Mouse (Mus musculus) liver, embryonic 11.5 days (tissue): ENCODE measurements around the gene Mmp14. TPM values are rescaled to one million over a fixed set of nuclear protein-coding genes. Genes with fewer than 3 reads are reported as not detected.

Experiments
- ATAC-seq: fragments of 200-750 bp; cut with Nextera tagmentation; replicated peaks from 2 replicates; pipeline ENCODE4 v1.8.0; 2017; ENCODE audit warnings: moderate number of reproducible peaks, mild to moderate bottlenecking, moderate TSS enrichment, moderate library complexity; ENCODE audit not compliant: low FRiP score
- DNase-seq: peaks from one replicate; pipeline ENCODE4 v3.0.0-alpha.2; 2017; ENCODE audit warnings: low spot score
- H3K27ac ChIP-seq: fragments of 300-500 bp; sonication (generic); 2 replicates; pipeline ENCODE4 v1.5.1; 2014; ENCODE audit warnings: mild to moderate bottlenecking, low read depth, low read length, control low read depth
- H3K27me3 ChIP-seq: fragments of 300-500 bp; sonication (generic); replicated peaks from 2 replicates; pipeline ENCODE4 v1.6.1; 2014; ENCODE audit warnings: low read length, mixed read lengths; ENCODE audit not compliant: control insufficient read depth, insufficient read depth
- H3K36me3 ChIP-seq: fragments of 300-500 bp; sonication (generic); 2 replicates; pipeline ENCODE4 v1.6.1; 2014; ENCODE audit warnings: mild to moderate bottlenecking, low read length, moderate library complexity, mixed read lengths; ENCODE audit not compliant: control insufficient read depth, insufficient read depth
- H3K4me1 ChIP-seq: fragments of 300-500 bp; sonication (generic); replicated peaks from 2 replicates; pipeline ENCODE4 v1.6.1; 2014; ENCODE audit warnings: low read length, mixed read lengths; ENCODE audit not compliant: control insufficient read depth, insufficient read depth
- H3K4me2 ChIP-seq: fragments of 300-500 bp; sonication (generic); 2 replicates; pipeline ENCODE4 v1.6.1; 2014; ENCODE audit warnings: mild to moderate bottlenecking, control low read depth, moderate library complexity
- H3K4me3 ChIP-seq: fragments of 300-500 bp; sonication (generic); 2 replicates; pipeline ENCODE4 v1.5.1; 2014; ENCODE audit warnings: low read depth, low read length, control low read depth
- H3K9ac ChIP-seq: fragments of 300-500 bp; sonication (generic); 2 replicates; pipeline ENCODE4 v1.6.1; 2014; ENCODE audit warnings: low read depth, low read length, control low read depth
- H3K9me3 ChIP-seq: fragments of 300-500 bp; sonication (generic); 2 replicates; pipeline ENCODE4 v1.6.1; 2016; ENCODE audit warnings: low read length, inconsistent platforms, mixed read lengths; ENCODE audit not compliant: control insufficient read depth
- WGBS: fragments of 180-500 bp; shearing (Covaris S2); extraction: QIAGEN DNeasy Blood & Tissue Kit; methylation state at CpG from one replicate; pipeline ENCODE4 v1.1.7; 2014; 5-methylcytosine and 5-hydroxymethylcytosine counted together
- polyA plus RNA-seq: library from polyadenylated mRNA; unstranded; fragments of >200 nt; fragmentation: Nextera tagmentation; extraction: Ambion mirVana; gene quantifications from 2 replicates; pipeline ENCODE4 v1.2.1, GENCODE M21; 2014

Mmp14 gene
- polyA plus RNA-seq, 1 experiment from 2014 or later = 57.6 TPM

DNA sequence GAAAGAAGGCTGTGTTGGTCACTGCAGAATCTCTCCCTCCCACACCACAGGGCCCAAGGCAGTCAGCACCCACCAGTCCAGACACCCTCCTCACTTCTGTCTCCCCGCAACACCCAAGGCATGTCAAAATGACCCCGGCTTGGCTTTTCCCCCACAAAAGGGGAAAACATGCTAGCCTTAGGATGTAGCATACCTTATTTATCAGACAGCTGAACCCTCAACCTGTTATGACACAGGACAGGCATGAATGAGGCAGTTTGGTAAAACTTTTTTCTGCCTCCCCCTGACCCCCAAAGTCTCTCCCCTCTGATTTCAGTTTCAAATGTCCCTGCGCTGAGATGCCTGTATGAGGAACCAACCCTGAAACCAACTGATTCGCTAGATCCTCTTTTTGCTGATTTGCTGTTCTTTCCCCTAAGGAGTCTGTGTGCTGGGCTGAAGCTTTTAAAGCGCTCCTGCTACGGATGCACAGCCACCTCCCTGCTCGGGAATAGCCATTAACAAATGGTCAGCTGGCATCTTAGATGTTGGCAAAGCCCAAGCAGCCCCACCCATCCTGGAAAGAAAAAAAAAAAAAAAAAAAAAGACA is 22.3 kb upstream of the Mmp14 start:
- no peaks in the 10 kb centered on the region for H3K9me3 ChIP-seq
- peak overlapping the region; percentile 54 for H3K4me2 ChIP-seq
- no peak for DNase-seq
- no peak overlapping the region for H3K4me3 ChIP-seq
- no peak overlapping the region for H3K9ac ChIP-seq
- H3K27me3 ChIP-seq = no peaks in the 10 kb centered on the region
- peak overlapping the region; percentile 20 for H3K27ac ChIP-seq
- WGBS = 66% methylated on average over 7 of the region's 7 CpGs
- no peak for ATAC-seq
- H3K4me1 ChIP-seq = peaks cover 16% of the 10 kb centered on the region
- H3K36me3 ChIP-seq = no peaks in the 10 kb centered on the region

GRCm38 (mm10) chr14:54409980-54410810 is 21.2 kb upstream of the Mmp14 start:
- DNase-seq (no peak), ATAC-seq (peak; percentile 58)
- Histone ChIP-seq H3K9ac (peak overlapping the region; percentile 48; the same call in 1 of the 2 replicates), H3K27me3 (no peaks in the 10 kb centered on the region), H3K36me3 (no peaks in the 10 kb centered on the region), H3K4me1 (peaks cover 20% of the 10 kb centered on the region), H3K4me2 (peak overlapping the region; percentile 54), H3K9me3 (no peaks in the 10 kb centered on the region), H3K27ac (peak overlapping the region; percentile 20), H3K4me3 (no peak overlapping the region)
- 25% methylated on average over 17 of the region's 17 CpGs for WGBS

DNA sequence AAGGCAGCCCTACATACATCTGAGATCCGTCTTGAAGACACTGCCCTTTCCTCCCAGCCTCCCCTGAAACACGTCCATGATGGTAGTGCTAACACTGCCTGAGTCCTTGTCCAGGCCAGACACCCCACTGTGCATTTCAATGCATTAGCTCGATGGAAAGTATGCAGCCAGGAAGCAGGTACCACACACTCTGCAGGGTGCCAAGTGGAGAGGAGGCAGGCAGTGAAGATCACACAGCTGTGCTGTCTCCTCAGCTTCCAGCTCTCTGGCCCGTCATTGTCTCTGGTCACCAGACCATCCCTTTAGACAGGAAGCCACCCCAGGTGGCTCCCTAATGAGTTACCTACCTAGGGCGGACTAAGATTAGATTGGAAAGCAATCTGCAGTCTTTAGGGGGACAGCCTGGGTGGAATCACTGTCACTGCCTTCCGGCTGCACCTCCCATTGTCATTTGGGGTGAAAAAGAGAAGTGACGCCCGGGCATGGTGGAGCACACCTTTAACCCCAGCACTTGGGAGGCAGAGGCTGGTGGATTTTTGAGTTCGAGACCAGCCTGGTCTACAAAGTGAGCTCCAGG is 19.3 kb upstream of the Mmp14 start:
- no peak for DNase-seq
- Histone ChIP-seq H3K9me3 (no peaks in the 10 kb centered on the region), H3K27ac (no peak overlapping the region), H3K4me2 (no peak overlapping the region), H3K4me1 (peaks cover 29% of the 10 kb centered on the region), H3K27me3 (no peaks in the 10 kb centered on the region), H3K36me3 (no peaks in the 10 kb centered on the region), H3K9ac (no peak overlapping the region), H3K4me3 (no peak overlapping the region)
- WGBS = 68% methylated on average over 9 of the region's 9 CpGs
- no peak for ATAC-seq

- Histone ChIP-seq H3K27me3 (no peaks in the 10 kb centered on the region), H3K4me3 (no peak overlapping the region), H3K9ac (no peak overlapping the region), H3K4me1 (peaks cover 34% of the 10 kb centered on the region), H3K36me3 (no peaks in the 10 kb centered on the region), H3K9me3 (no peaks in the 10 kb centered on the region), H3K27ac (no peak overlapping the region), H3K4me2 (no peak overlapping the region)
- ATAC-seq (no peak), DNase-seq (no peak)
- 52% methylated on average over 2 of the region's 2 CpGs for WGBS
These were observed 18.7 kb upstream of the Mmp14 start for GRCm38 (mm10) chr14:54412629-54413170.

DNA sequence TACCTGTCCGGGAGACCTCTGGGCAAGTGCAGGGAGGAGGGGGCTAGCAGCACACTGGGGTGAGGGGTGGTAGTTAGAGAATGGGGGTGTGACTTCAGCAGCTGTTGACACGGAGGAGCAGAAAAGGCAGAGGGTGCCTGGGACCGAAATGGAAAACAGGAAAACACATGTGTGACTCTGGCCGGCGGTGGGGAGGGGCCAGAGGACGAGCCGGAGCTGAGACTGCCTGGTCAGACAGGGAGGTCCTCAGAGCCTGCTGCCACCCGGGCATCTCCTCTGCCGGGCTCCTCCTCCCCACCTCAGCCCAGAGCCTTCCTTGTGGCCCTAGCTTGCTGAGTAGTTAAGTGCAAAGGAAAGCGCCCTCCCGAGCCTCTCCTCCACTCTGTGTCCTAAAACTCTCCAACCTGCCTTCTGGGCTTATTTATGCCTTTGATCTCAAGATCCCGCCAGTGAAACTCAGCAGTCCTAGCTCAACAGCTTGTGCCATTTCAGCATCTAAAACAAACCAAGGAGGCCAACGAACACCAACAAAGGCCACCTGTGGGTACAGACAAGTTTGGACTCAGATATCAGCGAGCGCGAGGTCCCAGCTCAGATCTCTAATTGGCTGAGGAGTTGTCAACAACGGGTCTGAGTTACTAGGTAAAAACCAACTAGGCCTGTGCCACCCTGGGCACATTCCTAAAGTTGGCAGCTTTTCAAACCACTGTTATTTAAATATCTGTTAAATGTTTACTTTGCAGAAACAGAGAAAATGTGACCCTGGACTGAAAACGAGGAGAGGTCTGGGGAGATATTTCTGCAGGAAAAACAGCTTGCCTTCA is 17.3 kb upstream of the Mmp14 start:
- H3K9me3 ChIP-seq = no peaks in the 10 kb centered on the region
- H3K27ac ChIP-seq = peak overlapping the region; percentile 5; the same call in 1 of the 2 replicates
- WGBS = 24% methylated on average over 18 of the region's 18 CpGs
- DNase-seq (no peak), ATAC-seq (no peak)
- peak overlapping the region; percentile 56 for H3K4me2 ChIP-seq
- H3K36me3 ChIP-seq = no peaks in the 10 kb centered on the region
- H3K27me3 ChIP-seq = no peaks in the 10 kb centered on the region
- H3K4me3 ChIP-seq = no peak overlapping the region
- no peak overlapping the region for H3K9ac ChIP-seq
- peaks cover 36% of the 10 kb centered on the region for H3K4me1 ChIP-seq

- 29% methylated on average over 13 of the region's 13 CpGs for WGBS
- no peak overlapping the region for H3K4me3 ChIP-seq
- ATAC-seq = no peak
- DNase-seq = no peak
- H3K9me3 ChIP-seq = no peaks in the 10 kb centered on the region
- H3K36me3 ChIP-seq = no peaks in the 10 kb centered on the region
- H3K27ac ChIP-seq = no peak overlapping the region
- peaks cover 27% of the 10 kb centered on the region for H3K4me1 ChIP-seq
- H3K4me2 ChIP-seq = no peak overlapping the region
- no peak overlapping the region for H3K9ac ChIP-seq
- H3K27me3 ChIP-seq = no peaks in the 10 kb centered on the region
These were observed 16.0 kb upstream of the Mmp14 start for GRCm38 (mm10) chr14:54415241-54416020.

GRCm38 (mm10) chr14:54416229-54416775 is 15.1 kb upstream of the Mmp14 start:
- no peak for DNase-seq
- Histone ChIP-seq H3K9ac (no peak overlapping the region), H3K4me2 (no peak overlapping the region), H3K9me3 (no peaks in the 10 kb centered on the region), H3K36me3 (no peaks in the 10 kb centered on the region), H3K4me1 (peaks cover 25% of the 10 kb centered on the region), H3K4me3 (no peak overlapping the region), H3K27me3 (no peaks in the 10 kb centered on the region), H3K27ac (no peak overlapping the region)
- ATAC-seq = no peak
- WGBS = 48% methylated on average over 5 of the region's 5 CpGs
